Mouse (Mus musculus) bone marrow macrophage, adult 2 months (primary cell): Measurements from ENCODE around the gene S100a3. TPM values are rescaled to one million over a fixed set of nuclear protein-coding genes. Genes with fewer than 3 reads are reported as not detected.
A peak's percentile ranks its signal among the peaks of the same experiment; 100 is the strongest.

Experiments
- H3K27ac ChIP-seq: 2 replicates; pipeline ENCODE4 v1.5.1; 2012; ENCODE audit warnings: low read depth, low read length; ENCODE audit not compliant: insufficient read depth
- H3K4me1 ChIP-seq: 2 replicates; pipeline ENCODE4 v1.6.1; 2012; ENCODE audit warnings: low read length; ENCODE audit not compliant: control insufficient read depth, insufficient read depth
- H3K4me3 ChIP-seq: 2 replicates; pipeline ENCODE4 v1.5.1; 2012; ENCODE audit warnings: mild to moderate bottlenecking, low read length, moderate library complexity; ENCODE audit not compliant: insufficient read depth
- CTCF ChIP-seq: IDR thresholded peaks from 2 replicates; pipeline ENCODE4 v1.5.1; 2012; ENCODE audit warnings: low read depth, mild to moderate bottlenecking, low read length, moderate library complexity
- POLR2A ChIP-seq: IDR thresholded peaks from 2 replicates; pipeline ENCODE4 v1.6.1; 2012; ENCODE audit warnings: mild to moderate bottlenecking, low read depth, low read length, borderline replicate concordance
- polyA plus RNA-seq: library from polyadenylated mRNA; stranded (reverse); fragments of >200 nt; gene quantifications from 2 replicates; pipeline ENCODE4 v1.2.4, GENCODE M21; 2012; ENCODE audit not compliant: missing spikeins, insufficient read depth, insufficient read length

The S100a3 gene
- polyA plus RNA-seq, 1 experiment, result not detected

GRCm38 (mm10) chr3:90608223-90608622, 47.8 kb downstream of the S100a3 start, which contains the start of gene S100a5:
Gene S100a5, plus strand, starts transcription at chr3:90608523.
- Histone ChIP-seq H3K4me3 (no peak within 1 kb of the TSS), H3K27ac (no peak within 1 kb of the TSS), H3K4me1 (peaks cover 54% of the 10 kb centered on the region)
- TF ChIP-seq CTCF, result no peak
- TF ChIP-seq POLR2A, result no peak

DNA sequence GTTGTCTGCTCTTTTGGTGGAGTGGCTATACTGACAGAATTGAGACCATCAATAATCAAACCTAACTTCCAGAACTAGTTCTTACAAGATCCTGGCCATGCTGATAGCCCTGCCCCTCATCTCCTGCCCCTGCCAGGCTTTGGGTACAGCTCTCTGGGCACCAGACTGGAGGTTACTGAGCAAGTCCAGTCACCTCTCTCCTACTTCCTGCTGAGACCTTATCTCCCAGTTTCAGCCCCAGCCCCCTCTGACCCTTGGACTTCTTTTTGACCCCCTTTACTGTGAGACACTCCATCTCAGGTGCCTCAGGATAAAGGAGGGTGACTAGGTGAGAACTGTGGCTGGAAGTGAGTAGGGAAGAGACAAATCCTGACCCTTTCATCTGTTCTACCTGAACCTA, 48.7 kb downstream of the S100a3 start:
- Histone ChIP-seq H3K4me3 (no peak overlapping the region), H3K4me1 (peaks cover 54% of the 10 kb centered on the region), H3K27ac (no peak overlapping the region)
- TF ChIP-seq CTCF, result no peak
- TF ChIP-seq POLR2A, result no peak

DNA sequence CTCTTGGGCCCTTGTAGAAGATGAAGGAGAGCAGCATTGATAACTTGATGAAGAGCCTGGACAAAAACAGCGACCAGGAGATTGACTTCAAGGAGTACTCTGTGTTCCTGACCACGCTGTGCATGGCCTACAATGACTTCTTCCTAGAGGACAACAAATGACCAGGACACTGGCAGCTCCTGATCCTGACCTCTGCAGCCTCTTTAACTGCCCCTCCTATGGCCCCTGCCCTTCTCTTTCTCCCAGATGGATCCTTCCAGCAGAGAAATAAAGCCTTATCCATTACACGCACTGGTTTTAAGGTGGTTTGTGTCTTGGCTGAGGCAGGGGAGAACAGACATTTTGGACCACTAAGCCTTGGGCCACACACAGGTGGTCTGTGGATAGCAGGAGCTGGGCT, 51.1 kb downstream of the S100a3 start:
- TF ChIP-seq CTCF (0 out of 2 replicates have a peak, but pooled peaks have one; percentile 9), POLR2A (no peak)
- Histone ChIP-seq H3K4me3 (no peak overlapping the region), H3K27ac (no peak overlapping the region), H3K4me1 (peaks cover 45% of the 10 kb centered on the region)

DNA sequence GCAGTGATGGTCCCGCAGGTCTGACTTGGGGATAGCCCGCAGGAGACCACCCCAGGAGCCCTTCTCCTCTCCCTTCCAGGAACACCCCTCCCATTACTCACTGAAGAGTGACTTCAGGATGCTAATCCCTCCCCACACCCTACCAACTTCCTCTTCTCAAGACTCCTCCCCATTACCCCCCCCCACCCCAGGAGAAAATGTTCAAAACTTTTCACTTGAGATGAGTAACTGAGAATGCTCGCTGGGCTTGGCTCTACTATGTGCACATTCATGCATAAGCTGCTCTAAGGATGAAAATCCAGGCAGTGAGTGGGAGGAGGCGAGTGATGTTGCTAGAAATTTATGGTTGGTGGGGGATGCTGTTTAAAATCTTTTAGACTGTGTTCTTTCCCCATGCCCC, 51.7 kb downstream of the S100a3 start:
- H3K4me1 ChIP-seq, result peaks cover 45% of the 10 kb centered on the region
- H3K4me3 ChIP-seq, result no peak overlapping the region
- no peak for TF ChIP-seq POLR2A
- TF ChIP-seq CTCF, result no peak
- H3K27ac ChIP-seq, result peak overlapping the region; percentile 18; the same call in 1 of the 2 replicates

- Histone ChIP-seq H3K4me3 (peak within 1 kb of the TSS; percentile 60), H3K4me1 (peaks cover 43% of the 10 kb centered on the region), H3K27ac (peak within 1 kb of the TSS; percentile 36)
- TF ChIP-seq CTCF, result peak; percentile 43
- no peak for TF ChIP-seq POLR2A
Observed at GRCm38 (mm10) chr3:90612728-90613291, 52.4 kb downstream of the S100a3 start, which contains the start of gene S100a6. Gene S100a6, plus strand, starts transcription at chr3:90612882.

- Histone ChIP-seq H3K4me1 (peaks cover 36% of the 10 kb centered on the region), H3K4me3 (peak overlapping the region; percentile 60), H3K27ac (peak overlapping the region; percentile 36)
- TF ChIP-seq CTCF (no peak), POLR2A (no peak)
Observed at GRCm38 (mm10) chr3:90613461-90614147, 53.2 kb downstream of the S100a3 start.

DNA sequence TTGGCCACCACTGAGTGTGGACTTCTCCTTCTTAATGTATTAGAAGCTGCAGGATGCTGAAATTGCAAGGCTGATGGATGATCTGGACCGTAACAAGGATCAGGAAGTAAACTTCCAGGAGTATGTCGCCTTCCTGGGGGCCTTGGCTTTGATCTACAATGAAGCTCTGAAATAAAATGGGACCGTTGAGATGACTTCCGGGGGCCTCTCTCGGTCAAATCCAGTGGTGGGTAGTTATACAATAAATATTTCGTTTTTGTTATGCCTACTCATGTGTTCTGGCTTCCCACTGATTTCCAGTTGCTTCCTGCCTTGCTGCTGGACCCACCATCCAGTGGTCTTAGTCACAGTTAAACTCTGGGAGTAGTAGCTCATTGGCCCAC, 53.8 kb downstream of the S100a3 start:
- Histone ChIP-seq H3K4me1 (peaks cover 32% of the 10 kb centered on the region), H3K27ac (no peak overlapping the region), H3K4me3 (peak overlapping the region; percentile 60)
- TF ChIP-seq CTCF (no peak), POLR2A (no peak)

DNA sequence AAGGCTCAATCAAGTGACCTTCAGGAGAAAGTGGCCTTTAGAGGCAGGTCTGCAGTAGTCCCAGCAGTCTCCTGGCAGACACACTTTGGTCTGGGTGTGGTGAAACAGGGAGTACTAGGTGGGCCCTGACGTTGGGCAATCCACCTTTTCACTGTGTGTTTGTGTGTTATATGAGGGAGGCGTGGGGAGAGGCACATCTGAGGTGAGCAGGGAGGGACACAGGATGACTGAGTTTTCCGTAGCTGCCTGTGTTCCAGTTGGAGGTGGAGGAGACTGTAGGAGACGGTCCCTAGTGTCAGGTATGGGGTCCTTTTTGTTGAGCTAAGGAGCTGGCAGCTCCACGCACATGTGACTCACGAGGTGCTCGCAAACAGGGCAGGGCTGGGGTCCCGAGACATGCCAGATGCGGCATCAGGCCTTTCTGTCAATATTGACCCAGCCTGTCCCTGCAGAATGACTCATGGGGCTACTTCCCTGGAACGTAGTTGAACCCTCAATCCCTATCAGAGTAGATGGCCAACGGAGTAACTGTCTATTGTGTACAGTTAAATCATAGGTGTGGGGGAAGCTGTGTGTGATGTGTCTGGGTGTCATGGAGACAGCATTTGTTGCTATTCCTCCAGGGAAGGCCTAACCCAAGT, 54.4 kb downstream of the S100a3 start:
- TF ChIP-seq POLR2A (no peak), CTCF (no peak)
- H3K27ac ChIP-seq, result no peak overlapping the region
- peaks cover 28% of the 10 kb centered on the region for H3K4me1 ChIP-seq
- peak overlapping the region; percentile 60 for H3K4me3 ChIP-seq

GRCm38 (mm10) chr3:90615415-90615814, 55.0 kb downstream of the S100a3 start:
- no peak for TF ChIP-seq POLR2A
- peak; percentile 79 for TF ChIP-seq CTCF
- no peak overlapping the region for H3K27ac ChIP-seq
- peak overlapping the region; percentile 60; the same call in 1 of the 2 replicates for H3K4me3 ChIP-seq

GRCm38 (mm10) chr3:90615911-90616310, 55.5 kb downstream of the S100a3 start:
- Histone ChIP-seq H3K27ac (no peak overlapping the region), H3K4me1 (peaks cover 28% of the 10 kb centered on the region), H3K4me3 (no peak overlapping the region)
- TF ChIP-seq CTCF (no peak), POLR2A (no peak)

More at GRCm38 (mm10) chr3:90615415-90615814, 55.0 kb downstream of the S100a3 start:
- peaks cover 28% of the 10 kb centered on the region for H3K4me1 ChIP-seq
